Mouse (Mus musculus): ENCODE data around the gene Runx2.

Runx2 gene

GRCm38 (mm10) chr17:44767375-44767774 is 47.2 kb downstream of the Runx2 start:
- DNase-seq: no peak

DNA sequence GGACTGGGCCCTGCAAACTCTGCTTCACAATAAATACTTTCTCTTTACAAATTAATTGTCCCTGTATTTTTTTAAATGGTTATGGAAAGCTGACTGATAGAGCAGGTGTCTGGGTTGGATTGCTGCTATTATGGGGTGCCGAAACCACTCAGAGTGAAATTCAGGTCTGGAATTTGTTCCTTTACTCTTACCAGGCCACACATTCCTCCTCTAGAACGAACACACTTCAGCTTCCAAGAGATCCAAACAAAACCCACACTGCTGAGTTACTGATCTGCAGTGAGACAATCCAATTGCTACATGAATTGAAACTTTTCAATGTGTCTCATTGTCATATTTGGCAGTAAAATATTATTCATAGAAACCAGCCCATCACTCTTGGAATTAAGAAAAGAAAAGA is 47.6 kb downstream of the Runx2 start:
- no peak for DNase-seq

GRCm38 (mm10) chr17:44766318-44766717 is 48.3 kb downstream of the Runx2 start:
- DNase-seq: no peak

DNA sequence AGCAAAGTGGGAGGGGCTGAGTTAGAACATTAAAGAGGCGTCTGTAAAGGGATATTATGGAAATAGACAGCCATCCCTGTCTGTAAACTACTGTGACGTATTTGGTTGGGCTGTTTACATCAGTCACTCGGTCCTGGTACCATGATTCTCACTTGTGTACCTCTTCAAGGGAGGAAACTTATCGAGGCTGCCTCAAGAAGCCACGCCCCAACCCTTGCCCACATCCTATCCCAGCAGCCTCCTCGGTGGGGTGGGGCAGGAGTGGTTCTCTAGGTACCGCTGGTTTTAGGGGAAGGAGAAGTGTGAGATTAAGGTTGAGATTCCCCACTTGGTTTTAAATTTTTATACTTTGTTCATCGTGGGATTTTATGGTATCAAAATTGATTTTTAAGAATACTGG is 69.2 kb downstream of the Runx2 start:
- no peak for DNase-seq

DNA sequence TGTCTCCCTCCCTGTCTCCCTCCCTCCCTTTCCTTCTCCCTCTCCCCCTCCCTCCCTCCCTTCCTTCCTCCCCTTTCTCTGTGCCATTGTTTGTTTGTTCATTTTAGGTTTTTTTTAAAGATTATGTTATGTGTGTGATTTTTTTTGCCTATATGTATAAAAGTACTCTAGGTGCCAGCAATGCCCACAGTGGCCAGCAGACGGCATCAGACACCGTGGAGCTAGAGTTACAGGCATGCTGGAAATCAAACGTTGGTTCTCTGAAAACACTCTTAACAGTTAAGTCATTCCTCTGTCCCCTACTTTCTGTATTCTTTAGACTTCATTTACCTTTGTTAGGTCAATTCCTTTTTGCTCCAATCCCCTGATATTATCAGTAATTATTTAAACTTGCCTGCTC is 70.8 kb downstream of the Runx2 start:
- no peak for DNase-seq

DNA sequence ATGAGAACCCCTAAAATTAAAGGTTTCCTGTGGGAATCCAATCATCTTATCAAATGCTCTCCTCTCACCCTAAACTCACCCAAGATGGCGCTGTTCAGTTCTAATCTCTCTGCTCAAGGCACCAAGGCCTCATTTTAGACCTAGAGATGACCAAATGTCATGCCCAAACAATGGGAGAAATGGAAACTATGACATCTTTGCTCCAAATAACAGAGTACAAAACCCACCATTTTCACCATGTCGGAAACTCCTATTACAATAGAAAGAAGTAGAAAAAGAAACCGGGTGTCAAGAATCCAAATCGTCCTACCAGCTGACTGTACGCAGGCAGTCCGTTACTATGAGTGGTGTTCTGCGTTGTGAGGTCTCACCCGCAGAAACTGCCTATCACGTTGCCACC is 72.4 kb downstream of the Runx2 start:
- no peak for DNase-seq

GRCm38 (mm10) chr17:44738121-44738637 is 76.4 kb downstream of the Runx2 start:
- no peak for DNase-seq

DNA sequence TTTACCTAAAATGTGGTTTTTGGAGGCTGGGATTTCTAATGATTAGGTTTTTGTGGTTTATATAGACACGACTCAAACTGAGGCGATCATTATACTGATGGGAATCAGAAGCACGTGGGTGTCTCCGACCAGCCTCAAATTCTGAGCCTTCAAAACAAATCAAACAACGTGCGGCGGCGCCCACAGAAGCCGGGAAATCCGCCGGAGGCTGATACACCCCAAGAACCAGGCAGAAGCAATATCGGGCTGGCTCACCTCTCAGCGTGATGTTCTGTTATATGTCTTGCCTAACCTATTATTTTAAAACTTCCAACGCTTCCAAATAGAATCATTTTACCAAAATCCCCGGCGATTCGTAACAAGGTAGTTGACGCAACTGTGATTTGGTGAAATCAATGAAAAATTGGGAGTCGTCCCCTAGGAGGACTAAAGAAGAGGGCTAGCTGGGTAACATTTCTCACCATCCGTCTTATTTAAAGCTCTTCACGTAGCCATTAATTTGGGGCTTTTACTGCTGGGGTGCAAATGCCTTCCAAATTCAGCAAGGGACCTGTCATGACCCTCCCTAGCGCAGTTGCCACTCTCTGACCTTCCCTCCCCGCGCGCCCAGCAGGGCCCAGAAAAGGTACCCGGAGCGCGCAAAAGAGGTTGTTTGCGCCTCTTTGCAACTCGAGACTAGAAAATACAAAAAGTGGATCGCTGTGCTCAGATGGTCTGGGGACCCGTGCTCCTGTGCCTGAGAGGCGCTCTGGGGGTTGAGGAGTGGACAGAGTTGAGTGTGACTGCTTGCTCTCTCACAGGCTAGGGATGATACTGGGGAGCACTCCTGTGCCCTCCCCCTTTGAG is 77.1 kb downstream of the Runx2 start:
- DNase-seq: peak in 1 of 2 experiments; percentile 5

GRCm38 (mm10) chr17:44735991-44736561 is 78.5 kb downstream of the Runx2 start:
- DNase-seq: peak; percentile 45 to 70

DNA sequence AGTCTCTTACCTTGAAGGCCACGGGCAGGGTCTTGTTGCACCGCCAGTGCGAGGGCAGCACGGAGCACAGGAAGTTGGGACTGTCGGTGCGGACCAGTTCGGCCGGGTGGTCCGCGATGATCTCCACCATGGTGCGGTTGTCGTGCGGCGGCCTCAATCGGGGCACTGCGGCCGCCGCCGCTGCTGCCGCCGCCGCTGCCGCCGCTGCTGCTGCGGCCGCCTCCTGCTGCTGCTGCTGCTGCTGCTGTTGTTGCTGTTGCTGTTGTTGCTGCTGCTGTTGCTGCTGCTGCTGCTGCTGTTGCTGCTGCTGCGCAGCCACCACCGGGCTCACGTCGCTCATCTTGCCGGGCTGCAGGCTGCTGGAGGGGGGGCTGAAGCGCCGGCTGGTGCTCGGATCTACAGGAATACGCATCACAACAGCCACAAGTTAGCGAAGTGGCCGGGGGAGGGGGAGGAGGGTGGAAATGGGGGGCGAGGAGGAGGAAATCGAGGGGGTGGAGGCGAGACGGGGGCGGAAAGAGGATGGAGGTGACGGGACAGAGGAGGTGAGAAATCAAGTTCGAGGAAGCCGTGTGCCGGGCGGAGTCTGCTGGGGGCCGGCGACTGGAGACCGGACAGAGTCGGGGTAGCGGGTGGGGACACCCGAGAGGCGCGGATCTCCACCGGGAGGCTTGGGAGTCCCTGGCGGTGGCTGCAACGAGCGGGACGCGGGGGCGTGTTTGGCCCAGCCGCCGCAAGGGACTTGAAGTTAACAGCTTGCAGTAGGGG is 79.2 kb downstream of the Runx2 start:
- peak in 1 of 2 experiments; percentile 30 for DNase-seq

- DNase-seq: peak; percentile 53 to 54
Measured at GRCm38 (mm10) chr17:44734501-44735222, 79.9 kb downstream of the Runx2 start.

GRCm38 (mm10) chr17:44733544-44734310 is 80.9 kb downstream of the Runx2 start:
- no peak for DNase-seq

DNA sequence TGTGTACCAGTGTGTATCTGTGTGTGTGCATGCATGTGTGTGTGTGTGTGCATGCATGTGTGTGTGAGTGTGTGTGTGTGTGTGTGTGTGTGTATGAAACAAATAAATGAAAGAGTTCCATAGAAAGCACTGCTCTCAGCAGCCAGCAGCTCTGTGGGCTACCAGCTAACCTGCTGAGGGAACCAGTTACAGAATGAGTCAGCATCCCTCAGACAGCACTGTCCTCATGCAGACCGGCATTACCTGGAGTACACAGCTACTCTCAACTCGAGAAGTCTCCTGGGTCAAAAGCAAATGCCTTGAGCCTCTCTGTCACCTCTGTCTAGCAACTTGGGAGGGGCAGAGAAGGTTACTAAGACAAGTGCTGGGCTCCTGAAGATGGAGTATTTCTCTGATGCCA is 86.1 kb downstream of the Runx2 start:
- no peak for DNase-seq

GRCm38 (mm10) chr17:44727675-44728074 is 86.9 kb downstream of the Runx2 start:
- DNase-seq: no peak

DNA sequence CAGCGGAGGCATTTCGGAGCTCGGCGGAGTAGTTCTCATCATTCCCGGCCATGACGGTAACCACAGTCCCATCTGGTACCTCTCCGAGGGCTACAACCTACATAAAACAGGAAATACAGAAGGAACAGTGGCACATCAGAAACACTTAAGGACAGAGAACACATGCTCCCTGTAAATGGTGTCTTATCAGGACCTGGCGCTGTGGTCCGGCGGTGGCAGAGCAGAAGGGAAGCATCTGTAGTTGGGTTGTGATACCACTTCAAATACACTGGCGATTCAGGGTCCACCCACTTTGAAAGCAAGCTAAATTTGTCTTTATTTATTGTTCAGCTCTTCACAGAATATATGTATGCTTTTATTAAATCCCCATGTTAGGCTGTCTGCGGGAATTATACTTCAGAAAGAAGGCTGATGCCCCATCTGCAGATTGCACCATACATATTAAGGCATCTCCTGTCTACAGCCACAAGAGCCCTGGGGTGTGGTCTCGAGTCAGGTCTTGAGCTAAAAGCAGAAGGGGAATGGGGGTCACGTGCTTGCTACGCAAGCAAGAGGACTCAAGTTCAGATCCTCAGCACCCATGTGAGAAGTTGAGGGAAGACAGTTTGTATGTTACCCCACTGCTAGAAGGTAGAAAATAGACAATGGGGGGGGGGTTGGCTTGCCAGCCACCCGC is 89.7 kb downstream of the Runx2 start:
- DNase-seq: no peak

- DNase-seq: no peak
Measured at GRCm38 (mm10) chr17:44724255-44724654, 90.3 kb downstream of the Runx2 start.

DNA sequence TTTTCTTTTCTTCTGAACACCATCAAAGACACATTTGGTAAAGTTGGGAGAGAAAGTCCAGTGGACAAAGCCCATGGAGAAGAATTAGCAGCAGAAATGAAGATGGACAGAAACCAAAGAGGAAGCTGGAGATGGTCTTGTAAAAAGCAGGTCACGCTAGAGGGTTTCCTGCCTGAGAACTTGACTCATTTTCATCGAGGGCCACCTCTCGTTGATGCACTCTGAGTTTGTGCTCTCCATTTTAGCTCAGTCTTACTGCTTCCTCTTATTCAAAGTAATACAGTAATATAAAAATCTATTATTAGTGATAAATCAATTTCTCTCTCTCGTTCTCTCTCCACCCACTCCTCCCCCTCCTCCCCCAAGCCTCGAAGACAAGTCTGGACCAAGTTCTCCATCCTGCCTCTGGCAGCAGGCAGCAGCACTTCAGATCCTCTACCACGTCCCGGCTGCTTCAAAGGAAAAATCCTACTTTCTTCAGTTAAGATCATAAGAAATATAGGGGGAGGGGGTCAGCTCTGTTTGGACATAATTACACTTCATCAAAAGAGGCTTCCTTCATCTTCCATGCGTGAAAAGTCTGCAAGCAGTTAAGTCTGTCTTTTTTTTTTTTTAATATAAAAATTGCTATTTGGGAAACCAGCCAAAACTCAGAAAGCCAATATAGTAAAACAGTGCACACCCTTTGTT is 92.3 kb downstream of the Runx2 start:
- no peak for DNase-seq

DNA sequence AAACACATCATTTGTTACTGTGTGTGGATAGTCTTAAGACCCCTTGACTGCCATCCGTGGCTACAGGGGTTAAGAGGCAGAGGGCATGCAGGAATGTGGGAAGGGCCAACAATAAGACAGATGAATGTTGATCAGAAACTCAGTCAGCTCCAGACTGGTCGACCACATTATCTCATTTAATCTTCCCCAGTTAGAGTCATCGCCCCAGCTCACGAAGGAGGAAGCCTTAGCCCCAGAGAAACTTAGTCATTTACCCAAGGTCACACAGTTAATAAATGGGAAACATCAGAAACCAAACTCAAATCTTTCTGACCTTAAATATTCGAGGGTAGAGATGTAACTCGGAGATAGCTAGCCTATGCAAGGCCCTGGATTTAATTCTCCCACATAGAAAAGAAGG is 96.0 kb downstream of the Runx2 start:
- no peak for DNase-seq

- no peak for DNase-seq
Measured at GRCm38 (mm10) chr17:44718036-44718435, 96.6 kb downstream of the Runx2 start.

GRCm38 (mm10) chr17:44714116-44714515 is 100.5 kb downstream of the Runx2 start:
- DNase-seq: no peak

DNA sequence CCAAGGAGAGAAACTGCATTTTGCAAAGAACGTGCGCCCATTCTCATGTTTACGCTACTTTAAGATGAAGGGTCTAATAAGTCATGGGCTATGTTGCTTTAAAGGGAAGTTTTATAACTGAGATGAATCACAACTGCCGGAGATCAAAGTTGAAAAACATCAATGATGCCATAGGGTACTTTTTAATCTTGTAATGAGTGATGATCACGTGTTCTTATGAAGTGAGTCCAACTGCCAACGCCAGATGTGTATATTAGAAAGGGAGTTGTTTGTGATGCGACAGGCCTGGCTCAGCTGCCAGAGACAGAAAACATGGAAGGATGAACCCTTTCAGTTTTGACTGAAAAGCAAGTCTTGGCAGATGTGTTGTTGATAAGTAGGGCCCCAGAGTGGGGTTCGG is 101.2 kb downstream of the Runx2 start:
- no peak for DNase-seq

Data from kidney, postnatal 25 days (tissue).